Mouse (Mus musculus) lung, postnatal 10 days (tissue): Measurements from ENCODE around the gene Camk2g.

Experiments used
- DNase-seq: peaks from one replicate; pipeline ENCODE4 v3.0.0; 2021

Gene Camk2g

GRCm38 (mm10) chr14:20806116-20806840 lies 12.4 kb upstream of the Camk2g start:
- no peak for DNase-seq

GRCm38 (mm10) chr14:20804964-20805672 lies 11.2 kb upstream of the Camk2g start:
- DNase-seq, result peak; percentile 94

GRCm38 (mm10) chr14:20804481-20804880 lies 10.6 kb upstream of the Camk2g start:
- DNase-seq, result no peak

- DNase-seq, result peak; percentile 90
Measured at GRCm38 (mm10) chr14:20803606-20803938, 9.7 kb upstream of the Camk2g start.

- DNase-seq, result no peak
Measured at GRCm38 (mm10) chr14:20802926-20803605, 9.2 kb upstream of the Camk2g start.

GRCm38 (mm10) chr14:20798761-20799160 lies 4.9 kb upstream of the Camk2g start:
- DNase-seq, result peak; percentile 94

GRCm38 (mm10) chr14:20798300-20798699 lies 4.4 kb upstream of the Camk2g start:
- no peak for DNase-seq

GRCm38 (mm10) chr14:20796643-20797042 lies 2.8 kb upstream of the Camk2g start:
- DNase-seq, result no peak

- no peak for DNase-seq
Measured at GRCm38 (mm10) chr14:20796170-20796569, 2.3 kb upstream of the Camk2g start.

- no peak for DNase-seq
Measured at GRCm38 (mm10) chr14:20795423-20796152, 1.7 kb upstream of the Camk2g start.

- DNase-seq, result no peak
Measured at GRCm38 (mm10) chr14:20794589-20794988, 701 bp upstream of the Camk2g start.

GRCm38 (mm10) chr14:20792922-20793757 lies 748 bp downstream of the Camk2g start:
- DNase-seq, result peak; percentile 68

- DNase-seq, result no peak
Measured at GRCm38 (mm10) chr14:20792243-20792921, 1.5 kb downstream of the Camk2g start.

- peak; percentile 41 for DNase-seq
Measured at GRCm38 (mm10) chr14:20791511-20792242, 2.2 kb downstream of the Camk2g start.

GRCm38 (mm10) chr14:20790996-20791395 lies 2.9 kb downstream of the Camk2g start:
- DNase-seq, result no peak

GRCm38 (mm10) chr14:20790445-20790844 lies 3.4 kb downstream of the Camk2g start:
- DNase-seq, result no peak

- DNase-seq, result no peak
Measured at GRCm38 (mm10) chr14:20789593-20789992, 4.3 kb downstream of the Camk2g start.

- no peak for DNase-seq
Measured at GRCm38 (mm10) chr14:20788151-20788550, 5.7 kb downstream of the Camk2g start.

GRCm38 (mm10) chr14:20786611-20787015 lies 7.3 kb downstream of the Camk2g start:
- DNase-seq, result peak; percentile 61

- DNase-seq, result no peak
Measured at GRCm38 (mm10) chr14:20786020-20786419, 7.9 kb downstream of the Camk2g start.

- DNase-seq, result no peak
Measured at GRCm38 (mm10) chr14:20785231-20785630, 8.7 kb downstream of the Camk2g start.
